Mouse (Mus musculus): ENCODE data around the gene Ube2r2.
A peak's percentile ranks its signal among the peaks of the same experiment; 100 is the strongest.

The Ube2r2 gene

GRCm38 (mm10) chr4:41174631-41175030, 39.1 kb downstream of the Ube2r2 start:
- DNase-seq (ENCODE audit: low spot score in 2 of 2), result no peak

- no peak for DNase-seq (ENCODE audit: low spot score in 2 of 2)
Measured at GRCm38 (mm10) chr4:41179825-41180725, 44.5 kb downstream of the Ube2r2 start.

DNA sequence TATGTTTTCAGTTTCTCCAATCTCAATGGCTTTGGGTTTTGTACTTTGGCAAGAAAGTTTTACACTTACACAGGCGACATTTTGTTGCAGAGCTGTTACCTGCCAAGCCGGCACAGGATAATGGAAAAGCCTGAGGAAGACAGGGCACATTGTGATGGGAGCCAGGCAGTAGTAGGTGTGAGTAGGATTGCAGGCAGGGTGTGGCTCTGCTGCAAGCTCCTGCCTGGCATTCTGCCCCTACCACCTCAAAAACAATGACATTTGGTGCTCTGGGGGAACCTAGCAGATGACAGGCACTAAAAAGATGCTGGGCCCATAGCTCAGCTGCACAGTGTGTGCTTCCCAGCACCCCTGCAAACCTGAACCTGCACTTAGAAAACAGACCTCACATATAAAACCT, 54.3 kb downstream of the Ube2r2 start:
- DNase-seq (ENCODE audit: low spot score in 2 of 2), result no peak

- DNase-seq (ENCODE audit: low spot score in 2 of 2), result no peak
Measured at GRCm38 (mm10) chr4:41192544-41193512, 57.3 kb downstream of the Ube2r2 start.

GRCm38 (mm10) chr4:41195328-41195727, 59.8 kb downstream of the Ube2r2 start:
- DNase-seq (ENCODE audit: low spot score in 2 of 2), result no peak

GRCm38 (mm10) chr4:41196861-41197610, 61.5 kb downstream of the Ube2r2 start:
- no peak for DNase-seq (ENCODE audit: low spot score in 2 of 2)

DNA sequence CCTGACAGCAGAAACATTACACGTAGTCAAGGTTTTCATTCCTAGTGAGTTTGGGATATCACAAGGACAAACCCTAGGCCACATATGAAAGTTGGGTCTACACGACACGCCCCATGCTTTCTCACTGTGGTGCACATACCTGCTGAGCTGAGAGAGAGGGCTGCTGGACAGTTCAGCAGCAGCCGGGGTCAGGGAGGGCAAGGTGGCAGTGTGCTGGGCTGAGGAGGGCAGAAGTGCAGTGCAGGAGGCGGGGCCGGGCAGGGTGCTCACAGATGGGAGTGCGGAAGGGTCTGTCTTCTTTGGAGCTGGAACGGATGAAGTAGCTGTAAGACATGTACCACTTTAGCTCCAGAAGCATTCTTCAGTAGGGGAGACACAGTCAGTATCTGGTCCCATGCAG, 66.6 kb downstream of the Ube2r2 start:
- DNase-seq (ENCODE audit: low spot score in 2 of 2), result no peak

DNA sequence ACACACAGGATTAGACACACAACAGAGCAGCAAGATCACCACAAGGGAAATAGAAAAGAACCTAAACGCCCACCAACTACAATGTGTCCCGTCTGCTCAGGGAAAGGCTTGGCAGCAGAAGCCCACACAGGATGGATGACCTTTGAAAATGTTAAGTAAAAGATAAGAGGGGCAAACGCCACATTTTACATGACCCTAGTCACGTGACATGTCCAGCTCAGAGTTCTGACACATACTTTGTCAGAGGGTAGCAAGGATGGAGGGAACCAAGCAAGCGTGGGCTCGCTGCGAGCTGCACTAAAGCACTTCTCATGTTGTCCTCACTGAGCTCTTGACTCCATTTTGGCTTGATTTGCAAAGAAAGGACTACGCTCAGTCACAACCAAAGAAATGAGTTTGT, 70.2 kb downstream of the Ube2r2 start:
- DNase-seq (ENCODE audit: low spot score in 2 of 2), result no peak

DNA sequence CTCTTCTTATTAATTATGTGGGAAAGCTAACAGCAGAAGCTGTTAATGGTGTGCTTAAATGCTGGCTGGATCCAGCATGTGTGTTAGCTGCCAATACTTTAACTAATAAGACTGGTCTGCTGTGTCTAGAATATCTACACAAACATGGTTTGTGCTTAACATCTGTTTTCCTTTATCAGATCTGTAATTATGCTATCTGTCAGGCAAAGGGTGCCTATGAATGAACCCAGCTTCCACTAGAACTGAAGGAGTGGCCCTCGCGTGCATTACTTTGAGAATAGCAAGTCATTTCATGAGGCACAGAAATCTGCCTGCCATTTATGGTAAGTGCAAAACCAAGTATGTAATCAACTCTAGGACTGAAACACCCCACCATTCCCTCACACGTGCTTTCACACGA, 72.5 kb downstream of the Ube2r2 start:
- no peak for DNase-seq (ENCODE audit: low spot score in 2 of 2)

DNA sequence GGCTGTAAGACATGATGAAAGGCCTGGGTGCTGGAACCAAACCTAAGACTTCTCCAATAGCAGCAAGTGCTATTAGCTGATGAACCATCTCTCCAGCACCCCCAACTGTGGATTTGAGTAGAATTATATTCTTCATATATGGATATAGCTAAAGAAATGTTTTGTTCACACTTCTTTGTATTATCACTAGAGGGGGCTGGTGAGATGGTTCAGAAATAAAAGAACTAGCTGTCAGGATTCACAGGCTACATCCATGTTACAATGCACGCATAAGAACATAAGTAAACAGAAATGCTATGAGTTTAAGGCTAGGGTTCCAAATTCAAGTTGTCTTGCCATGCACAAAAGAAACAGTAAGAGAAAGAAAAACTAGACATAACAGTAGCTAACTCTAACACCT, 89.9 kb downstream of the Ube2r2 start:
- no peak for DNase-seq (ENCODE audit: low spot score in 2 of 2)

DNA sequence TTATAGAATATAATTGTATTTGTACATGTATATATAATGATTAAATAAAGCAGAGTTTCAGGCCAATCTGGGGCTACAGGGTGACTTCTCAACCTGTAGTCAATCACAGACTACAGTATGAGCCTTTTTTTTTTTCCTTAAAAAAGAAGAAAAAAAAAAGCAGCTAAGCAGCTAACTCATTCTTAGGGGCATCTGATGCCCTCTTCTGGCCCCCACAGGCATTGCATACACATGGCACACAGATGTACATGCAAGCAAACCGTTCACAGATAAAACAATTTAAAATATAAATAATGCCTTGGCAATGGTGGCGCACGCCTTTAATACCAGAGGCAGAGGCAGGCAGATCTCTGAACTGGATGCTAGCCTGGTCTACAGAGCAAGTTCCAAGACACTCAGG, 90.8 kb downstream of the Ube2r2 start:
- DNase-seq (ENCODE audit: low spot score in 2 of 2), result peak; percentile 7 to 35

DNA sequence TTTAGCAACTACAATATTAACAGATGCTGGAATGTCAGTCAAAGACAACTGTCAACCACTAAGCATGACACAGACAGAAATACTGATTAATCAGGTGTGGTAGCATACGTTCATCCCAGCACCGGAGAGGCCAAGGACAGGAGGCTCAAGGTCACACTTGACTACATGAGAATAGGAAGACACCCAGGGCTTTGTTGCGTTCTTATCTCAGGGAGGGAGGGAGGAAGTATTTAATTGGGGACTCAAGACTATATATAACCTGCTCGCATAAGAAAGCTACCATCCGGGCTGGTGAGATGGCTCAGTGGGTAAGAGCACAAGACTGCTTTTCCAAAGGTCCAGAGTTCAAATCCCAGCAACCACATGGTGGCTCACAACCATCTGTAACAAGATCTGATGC, 100.1 kb downstream of the Ube2r2 start:
- no peak for DNase-seq (ENCODE audit: low spot score in 2 of 2)

DNA sequence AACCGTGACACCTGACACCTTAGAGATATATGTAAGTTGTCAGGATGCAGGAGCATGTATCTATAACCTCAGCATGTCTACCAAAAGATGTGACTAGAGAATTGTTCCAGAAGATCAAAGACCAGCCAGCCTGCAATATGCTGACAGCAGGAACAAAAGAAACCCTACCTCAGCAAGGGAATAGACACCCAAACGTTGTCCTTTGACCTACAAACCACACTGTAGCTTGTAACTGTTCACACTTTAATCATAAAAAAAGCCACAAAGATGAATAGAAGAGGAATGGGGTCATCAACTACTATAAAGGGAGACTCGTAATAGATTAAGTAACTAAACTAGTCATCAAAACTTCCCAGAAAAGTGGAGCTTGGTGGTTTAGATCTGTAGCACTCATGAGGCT, 105.4 kb downstream of the Ube2r2 start:
- no peak for DNase-seq (ENCODE audit: low spot score in 2 of 2)
